Comparison of ENCODE assay signal across 7 mouse cellular contexts in the genomic region with DNA sequence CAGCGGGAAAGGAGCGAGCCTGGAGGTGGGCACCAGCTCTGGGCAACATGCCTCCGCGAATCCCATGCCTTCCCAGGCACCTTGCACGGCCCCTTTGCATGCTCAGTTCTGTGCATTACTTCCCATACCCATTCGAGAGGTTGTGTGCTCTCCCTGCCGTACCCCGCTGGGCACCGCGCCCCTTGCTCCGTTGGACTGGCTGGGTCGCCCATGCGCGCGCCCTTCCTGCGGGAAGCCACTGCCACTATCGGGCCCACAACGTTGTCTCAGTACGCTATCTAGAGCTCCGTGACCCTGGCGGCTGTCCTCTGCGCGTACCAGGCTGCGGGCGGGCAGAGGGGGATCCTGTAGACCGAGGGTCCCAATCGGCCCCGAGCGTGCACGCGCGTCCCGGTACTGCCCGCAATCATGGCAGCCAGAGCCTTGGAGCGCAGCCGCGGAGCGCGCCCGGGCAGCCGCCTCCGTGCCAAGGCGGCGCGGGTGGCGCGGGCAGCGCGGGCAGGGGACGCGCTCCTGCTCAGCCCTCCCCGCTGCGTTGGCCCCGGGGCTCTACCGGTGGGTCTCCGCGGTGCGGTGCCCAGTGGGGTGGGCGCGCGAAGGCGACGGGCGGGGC.
A peak's percentile ranks its signal among the peaks of the same experiment; 100 is the strongest.
DNase-seq lines count a peak whose midpoint lies in the region; ATAC-seq and TF ChIP-seq lines count a peak whose summit lies in the region.

No protein-coding gene starts in this region.

- H3K4me2 ChIP-seq in forebrain, embryonic 15.5 days (replicated peaks) = peak overlapping the region; percentile 62

- peak; percentile 68 for ATAC-seq in forebrain, embryonic 15.5 days (replicated peaks)

- peak overlapping the region; percentile 91 for H3K27ac ChIP-seq in MEL (ENCODE audit: control insufficient read depth, low read depth, low read length)
- H3K27ac ChIP-seq in forebrain, embryonic 15.5 days (replicated peaks) = peak overlapping the region; percentile 100

- no peak; a peak in 1 of 4 replicates for TF ChIP-seq EP300 in MEL (IDR thresholded peaks at IDR 0.05; ENCODE audit: low read depth in 1 of 2, low read length in 2 of 2)

- TF ChIP-seq CTCF in MEL (IDR thresholded peaks at IDR 0.05 in 2 of 3, conservative IDR thresholded peaks at IDR 0.05 in 1 of 3; ENCODE audit: control insufficient read depth in 1 of 3, insufficient read depth in 1 of 3, low read depth in 2 of 3, low read length in 3 of 3, poor library complexity in 1 of 3, severe bottlenecking in 1 of 3) = no peak
- TF ChIP-seq CTCF in brain, embryonic 14.5 days (IDR thresholded peaks at IDR 0.05; ENCODE audit: borderline replicate concordance, extremely low read depth, insufficient read depth, insufficient read length) = no peak

- peak overlapping the region; percentile 86 to 98 for H3K4me3 ChIP-seq in MEL (ENCODE audit: control insufficient read depth in 1 of 2, insufficient read depth in 1 of 2, low read depth in 2 of 2, low read length in 2 of 2)
- peak overlapping the region; percentile 77 for H3K4me3 ChIP-seq in forebrain, embryonic 15.5 days

- H3K27me3 ChIP-seq in MEL (ENCODE audit: control insufficient read depth in 1 of 2, insufficient read depth in 2 of 2, low read length in 2 of 2) = no peaks in the 10 kb centered on the region; a peak in 1 of 4 replicates
- H3K27me3 ChIP-seq in forebrain, embryonic 15.5 days = 0 out of 2 replicates have a peak, but pooled peaks cover under 1% of the 10 kb centered on the region

- no peaks in the 10 kb centered on the region for H3K9me3 ChIP-seq in MEL (replicated peaks; ENCODE audit: insufficient read depth, low read length)
- H3K9me3 ChIP-seq in forebrain, embryonic 15.5 days = no peaks in the 10 kb centered on the region

- peaks cover 9 to 12% of the 10 kb centered on the region in 2 experiments for H3K36me3 ChIP-seq in MEL (ENCODE audit: control insufficient read depth in 1 of 2, insufficient read depth in 2 of 2, low read length in 2 of 2)
- H3K36me3 ChIP-seq in forebrain, embryonic 15.5 days = 0 out of 2 replicates have a peak, but pooled peaks cover under 1% of the 10 kb centered on the region

- H3K4me1 ChIP-seq in MEL (ENCODE audit: control insufficient read depth in 1 of 2, insufficient read depth in 2 of 2, low read length in 2 of 2) = peaks cover 2 to 9% of the 10 kb centered on the region in 2 experiments; a peak in 3 of 4 replicates
- H3K4me1 ChIP-seq in forebrain, embryonic 15.5 days = peaks cover 56% of the 10 kb centered on the region

- under 1% methylated on average over 62 of the region's 64 CpGs for WGBS in forebrain, embryonic 15.5 days

- peak overlapping the region; percentile 99 for H3K9ac ChIP-seq in MEL (ENCODE audit: control insufficient read depth, low read depth, low read length, poor library complexity, severe bottlenecking)
- peak overlapping the region; percentile 100 for H3K9ac ChIP-seq in forebrain, embryonic 15.5 days (replicated peaks)

- no peak for DNase-seq in MEL (ENCODE audit: low read depth, low spot score)
- peak; percentile 89 for DNase-seq in brain, embryonic 14.5 days (ENCODE audit: low read depth)
- peak; percentile 74 for DNase-seq in heart, postnatal 4 days
- peak; percentile 87 for DNase-seq in layer of hippocampus, postnatal 14 days (ENCODE audit: low spot score in 2 of 2)
- peak; percentile 70 for DNase-seq in lung, postnatal 14 days
- DNase-seq in right cerebral cortex, adult 2 months (ENCODE audit: low spot score in 2 of 2) = peak; percentile 65 to 74

- peak in 1 of 2 experiments; percentile 33; a peak in 3 of 4 replicates for TF ChIP-seq POLR2A in MEL (IDR thresholded peaks at IDR 0.05; ENCODE audit: control insufficient read depth in 1 of 2, insufficient read depth in 1 of 2, low read depth in 1 of 2, low read length in 2 of 2, poor library complexity in 1 of 2)
- peak; percentile 40 for TF ChIP-seq POLR2A in brain, embryonic 14.5 days (IDR thresholded peaks at IDR 0.05; ENCODE audit: borderline replicate concordance, extremely low read depth, insufficient read depth, insufficient read length, poor library complexity, severe bottlenecking)

- H3K79me2 ChIP-seq in MEL (ENCODE audit: control insufficient read depth, insufficient read depth, low read length, poor library complexity) = peaks cover 72% of the 10 kb centered on the region

- no peak for TF ChIP-seq RAD21 in MEL (IDR thresholded peaks at IDR 0.05; ENCODE audit: low read depth, low read length)

TF ChIP-seq in MEL, 35 proteins besides CTCF, POLR2A, EP300 and RAD21:
- TF ChIP-seq NRF1 (IDR thresholded peaks at IDR 0.05; ENCODE audit: insufficient read depth, low read depth, low read length, poor library complexity, severe bottlenecking) = peak; percentile 36; the same call in 1 of the 2 replicates
- no peak for TF ChIP-seq MYC (IDR thresholded peaks at IDR 0.05; ENCODE audit: low read depth, low read length)
- TF ChIP-seq UBTF (IDR thresholded peaks at IDR 0.05; ENCODE audit: borderline replicate concordance, insufficient read depth, low read depth, low read length) = 0 out of 2 replicates have a peak, but pooled peaks have one; percentile 59
